Mouse (Mus musculus): ENCODE data around the gene Polr1c.

DNA sequence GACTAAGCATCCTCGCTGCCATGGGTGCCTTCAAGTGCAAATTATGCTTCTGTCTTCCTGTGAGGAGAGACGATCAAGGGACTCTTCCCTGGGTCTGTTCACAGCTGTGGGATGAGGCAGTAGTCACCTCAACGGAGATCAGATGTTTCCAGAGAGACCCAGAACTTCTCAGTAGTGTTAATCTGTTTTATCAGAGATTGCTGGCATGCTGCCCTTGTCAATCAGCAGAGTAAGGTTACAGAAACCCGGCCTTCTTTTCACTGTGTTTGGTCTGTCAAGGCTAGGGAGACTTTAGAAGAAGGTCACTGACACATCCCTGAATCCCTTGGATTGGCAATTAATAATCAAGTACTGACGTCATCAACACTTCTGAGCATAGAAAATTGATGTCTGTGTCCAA, 10.4 kb downstream of the Polr1c start:
- TF ChIP-seq POLR2A (IDR thresholded peaks at IDR 0.05; ENCODE audit: insufficient read length, low read depth) (no peak), USF1 (IDR thresholded peaks at IDR 0.05; ENCODE audit: low read depth) (no peak), TCF12 (IDR thresholded peaks at IDR 0.05; ENCODE audit: insufficient read depth, poor library complexity, severe bottlenecking) (no peak), MYOG (IDR thresholded peaks at IDR 0.05; ENCODE audit: control insufficient read depth in 1 of 3, insufficient read depth in 1 of 3, insufficient read length in 2 of 3, low read depth in 2 of 3) (no peak), MAX (IDR thresholded peaks at IDR 0.05; ENCODE audit: low read depth) (no peak)

Measured in myocyte (in vitro differentiated cells).